Mouse (Mus musculus) left cerebral cortex, postnatal 36 days (tissue): Measurements from ENCODE around the gene Synrg. TPM values are rescaled to one million over a fixed set of nuclear protein-coding genes. Genes with fewer than 3 reads are reported as not detected.

Experiments
- total RNA-seq, 2 experiments: library from RNA; stranded (reverse); gene quantifications; 2 replicates each; pipeline ENCODE4 v1.2.3; 2021

Synrg gene
- total RNA-seq, 2 experiments from 2014 or later = 58.1 to 58.8 TPM

Other genes starting within 250 kb of the Synrg start
- gene Wfdc21, start 217.5 kb upstream of the Synrg start, total RNA-seq = not detected
- gene Heatr6, start 210.7 kb upstream of the Synrg start, total RNA-seq = 10 to 100 TPM; 12.0 to 19.3 TPM
- under 1 TPM; 0.23 to 0.47 TPM for gene Hnf1b, start 114.4 kb upstream of the Synrg start, total RNA-seq
- 10 to 100 TPM; 12.8 to 14.8 TPM for gene Ddx52, start 22.4 kb upstream of the Synrg start, total RNA-seq
- gene Dusp14, start 104.8 kb downstream of the Synrg start, total RNA-seq = 10 to 100 TPM; 77.9 to 79.3 TPM
- gene Tada2a, start 165.2 kb downstream of the Synrg start, total RNA-seq = 10 to 100 TPM; 35.2 to 40.4 TPM
- gene Acaca, start 165.2 kb downstream of the Synrg start, total RNA-seq = 10 to 100 TPM; 84.5 to 85.3 TPM
- not detected for gene Gm11437, start 203.0 kb downstream of the Synrg start, total RNA-seq